Mouse (Mus musculus) CH12.LX (cell line): ENCODE results near the gene Olfr159. TPM values are rescaled to one million over a fixed set of nuclear protein-coding genes. Genes with fewer than 3 reads are reported as not detected.
A peak's percentile ranks its signal among the peaks of the same experiment; 100 is the strongest.

Experiments
- DNase-seq: peaks from one replicate; pipeline ENCODE4 v3.0.0-alpha.2; 2013; ENCODE audit errors: extremely low read depth
- H3K27ac ChIP-seq: 2 replicates; pipeline ENCODE4 v1.5.1; 2012; ENCODE audit warnings: low read depth, mild to moderate bottlenecking, control low read depth, moderate library complexity; ENCODE audit not compliant: insufficient read depth
- H3K27me3 ChIP-seq: replicated peaks from 2 replicates; pipeline ENCODE3; 2012; ENCODE audit warnings: inconsistent platforms
- H3K36me3 ChIP-seq, 2 experiments: replicated peaks in 1 of 2; 2 replicates each; pipeline versions ENCODE3 to v1.6.1; 2012; ENCODE audit warnings: inconsistent platforms in 1 of 2, low read length in 1 of 2, mild to moderate bottlenecking in 1 of 2, mixed read lengths in 1 of 2, moderate library complexity in 1 of 2; ENCODE audit not compliant: control insufficient read depth in 1 of 2, insufficient read depth in 1 of 2
- H3K4me1 ChIP-seq, 2 experiments: 2 replicates each; pipeline ENCODE4 v1.6.1; 2012; ENCODE audit warnings: inconsistent platforms in 1 of 2, moderate library complexity in 1 of 2; ENCODE audit not compliant: insufficient read depth in 2 of 2, control insufficient read depth in 1 of 2
- H3K4me2 ChIP-seq: 2 replicates; pipeline ENCODE4 v1.6.1; 2012; ENCODE audit warnings: low read depth, mild to moderate bottlenecking, control low read depth; ENCODE audit not compliant: poor library complexity, insufficient read depth, severe bottlenecking
- H3K4me3 ChIP-seq, 3 experiments: fragments of 150-350 bp in 1 of 3; sonication (generic) in 1 of 3; replicated peaks in 1 of 3; 2 replicates each; pipeline versions ENCODE3 to v1.5.1; 2011 to 2012; ENCODE audit warnings: low read depth in 2 of 3, low read length in 2 of 3, mild to moderate bottlenecking in 2 of 3, moderate library complexity in 2 of 3, control low read depth in 1 of 3, improper control_type of control experiment in 1 of 3, inconsistent platforms in 1 of 3, mixed read lengths in 1 of 3; ENCODE audit not compliant: poor library complexity in 1 of 3
- H3K79me2 ChIP-seq: replicated peaks from 2 replicates; pipeline ENCODE4 v1.6.1; 2012; ENCODE audit warnings: mild to moderate bottlenecking, moderate library complexity; ENCODE audit not compliant: control insufficient read depth, poor library complexity, insufficient read depth, severe bottlenecking; ENCODE audit errors: extremely low read depth
- H3K9ac ChIP-seq: 2 replicates; pipeline ENCODE4 v1.6.1; 2012; ENCODE audit warnings: low read depth, mild to moderate bottlenecking, control low read depth, moderate library complexity; ENCODE audit not compliant: insufficient read depth
- H3K9me3 ChIP-seq: replicated peaks from 2 replicates; pipeline ENCODE3; 2012; ENCODE audit warnings: low read length, inconsistent platforms, mixed read lengths
- BHLHE40 ChIP-seq: IDR thresholded peaks from 2 replicates; pipeline ENCODE4 v1.6.1; 2011; ENCODE audit warnings: mild to moderate bottlenecking, low read depth, low read length, improper control_type of control experiment
- CTCF ChIP-seq, 2 experiments: IDR thresholded peaks in 1 of 2; conservative IDR thresholded peaks in 1 of 2; 2 replicates each; pipeline ENCODE4 v1.5.1; 2011 to 2012; ENCODE audit warnings: low read depth in 2 of 2, low read length in 2 of 2, improper control_type of control experiment in 1 of 2, inconsistent platforms in 1 of 2, mild to moderate bottlenecking in 1 of 2, moderate library complexity in 1 of 2
- ELF1 ChIP-seq: IDR thresholded peaks from 2 replicates; pipeline ENCODE4 v1.6.1; 2014; ENCODE audit warnings: low read depth, mild to moderate bottlenecking, inconsistent platforms, low read length, improper control_type of control experiment
- EP300 ChIP-seq: IDR thresholded peaks from 2 replicates; pipeline ENCODE4 v1.6.1; 2011; ENCODE audit warnings: low read length, improper control_type of control experiment
- GABPA ChIP-seq: IDR thresholded peaks from 2 replicates; pipeline ENCODE4 v1.6.1; 2012; ENCODE audit warnings: low read depth, low read length, improper control_type of control experiment, inconsistent platforms; ENCODE audit not compliant: insufficient replicate concordance
- MAFK ChIP-seq: IDR thresholded peaks from 2 replicates; pipeline ENCODE4 v1.6.1; 2011; ENCODE audit warnings: low read length, improper control_type of control experiment; ENCODE audit not compliant: insufficient replicate concordance
- MXI1 ChIP-seq: IDR thresholded peaks from 2 replicates; pipeline ENCODE4 v1.6.1; 2011; ENCODE audit warnings: mild to moderate bottlenecking, low read depth, low read length, improper control_type of control experiment
- POLR2AphosphoS2 ChIP-seq: IDR thresholded peaks from 2 replicates; pipeline ENCODE4 v1.6.1; 2011; ENCODE audit warnings: low read depth, low read length, improper control_type of control experiment
- ZKSCAN1 ChIP-seq: IDR thresholded peaks from 2 replicates; pipeline ENCODE4 v1.6.1; 2012; ENCODE audit warnings: low read depth, inconsistent platforms, low read length, improper control_type of control experiment, borderline replicate concordance
- dilution Hi-C: fragments of 300-500 bp; cut with MboI; formaldehyde crosslinking; loops from 2 replicates; pipeline ENCODE4 v1.14.3; 2020; ENCODE audit warnings: low sequenced_read_pairs; ENCODE audit not compliant: extremely low pct_unique_long_range_greater_than_20kb, extremely low pct_ligation_motif_present
- in situ Hi-C: fragments of 300-500 bp; cut with MboI; formaldehyde crosslinking; loops from 3 replicates; pipeline ENCODE4 v1.14.3; 2019; ENCODE audit warnings: low sequenced_read_pairs, low pct_ligation_motif_present, low pct_unique_long_range_greater_than_20kb, mixed read lengths
- polyA plus RNA-seq: library from polyadenylated mRNA; unstranded; fragments of >175 nt; gene quantifications from 2 replicates; pipeline ENCODE4 v1.2.1, GENCODE M21; 2012; ENCODE audit warnings: low read depth; ENCODE audit not compliant: insufficient read length
- total RNA-seq, 2 experiments: library from RNA; depleted of rRNA; stranded (reverse); fragments of 300-350 nt in 1 of 2; fragments of >200 nt in 1 of 2; gene quantifications; 2 replicates each; pipeline ENCODE4 v1.2.3; 2012 to 2014

Olfr159 gene
- total and polyA plus RNA-seq, 3 experiments: not detected

DNA sequence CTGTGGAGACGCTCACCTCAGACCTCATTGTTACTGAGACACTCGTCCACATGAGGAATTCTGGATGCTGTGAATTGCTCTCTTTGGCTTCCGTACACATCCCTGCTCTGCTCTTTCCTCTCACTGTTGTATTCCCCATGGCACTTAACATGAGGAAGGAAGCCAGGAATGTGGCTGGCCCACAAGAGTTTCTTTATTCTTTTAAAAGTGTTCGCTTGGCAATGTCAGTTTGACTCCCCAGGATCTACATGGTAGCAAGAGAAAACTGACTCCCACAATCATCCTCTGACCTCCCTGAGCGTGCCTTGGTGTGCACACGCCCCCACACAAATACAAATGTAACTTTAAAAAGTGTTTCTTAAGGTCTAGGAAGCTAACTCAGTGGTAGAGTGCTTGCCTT is 817 bp upstream of the Olfr159 start:
- no peak overlapping the region for H3K27ac ChIP-seq
- H3K27me3 ChIP-seq: peaks cover 63% of the 10 kb centered on the region
- in situ Hi-C loops: no loop called here
- no peak for DNase-seq
- peaks cover 4% of the 10 kb centered on the region for H3K9me3 ChIP-seq
- H3K4me3 ChIP-seq: no peak overlapping the region
- TF ChIP-seq EP300: no peak
- no peak for TF ChIP-seq BHLHE40
- TF ChIP-seq GABPA: no peak
- TF ChIP-seq MAFK: no peak
- TF ChIP-seq MXI1: no peak
- H3K36me3 ChIP-seq: no peaks in the 10 kb centered on the region
- dilution Hi-C loops: no loop called here
- no peaks in the 10 kb centered on the region for H3K79me2 ChIP-seq
- H3K4me2 ChIP-seq: no peak overlapping the region
- no peak overlapping the region for H3K9ac ChIP-seq
- no peaks in the 10 kb centered on the region for H3K4me1 ChIP-seq

DNA sequence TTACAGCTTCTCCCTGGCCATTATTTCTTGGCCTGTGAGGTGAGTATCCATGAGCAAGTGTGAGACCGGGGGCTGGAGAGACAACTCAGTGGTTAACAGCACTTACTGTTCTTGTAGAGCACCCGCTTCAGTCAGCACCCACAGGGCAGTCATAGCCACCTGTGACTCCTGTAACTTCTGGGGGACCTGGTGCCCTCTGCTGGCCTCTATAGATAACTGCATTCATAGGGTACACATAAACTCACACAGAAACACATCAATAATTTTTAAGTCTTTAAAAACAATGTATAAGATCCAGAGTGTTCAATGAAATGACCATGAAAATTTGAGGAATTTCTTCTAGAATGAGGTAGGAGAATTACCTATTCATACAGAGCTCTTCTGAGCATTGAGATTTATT is 1.4 kb downstream of the Olfr159 start:
- Histone ChIP-seq H3K79me2 (no peaks in the 10 kb centered on the region), H3K4me2 (no peak overlapping the region), H3K4me3 (no peak overlapping the region), H3K4me1 (no peaks in the 10 kb centered on the region), H3K27ac (no peak overlapping the region), H3K36me3 (no peaks in the 10 kb centered on the region), H3K27me3 (peaks cover 62% of the 10 kb centered on the region), H3K9ac (no peak overlapping the region), H3K9me3 (peaks cover 14% of the 10 kb centered on the region)
- in situ Hi-C loops: no loop called here
- no peak for DNase-seq
- dilution Hi-C loops: no loop called here
- TF ChIP-seq ZKSCAN1 (no peak), CTCF (conservative IDR thresholded peaks at IDR 0.05 in 1 of 2, IDR thresholded peaks at IDR 0.05 in 1 of 2; ENCODE audit: low read depth in 2 of 2, low read length in 2 of 2) (0 out of 4 replicates have a peak, but pooled peaks of 1 of the 2 experiments have one; percentile 21)

DNA sequence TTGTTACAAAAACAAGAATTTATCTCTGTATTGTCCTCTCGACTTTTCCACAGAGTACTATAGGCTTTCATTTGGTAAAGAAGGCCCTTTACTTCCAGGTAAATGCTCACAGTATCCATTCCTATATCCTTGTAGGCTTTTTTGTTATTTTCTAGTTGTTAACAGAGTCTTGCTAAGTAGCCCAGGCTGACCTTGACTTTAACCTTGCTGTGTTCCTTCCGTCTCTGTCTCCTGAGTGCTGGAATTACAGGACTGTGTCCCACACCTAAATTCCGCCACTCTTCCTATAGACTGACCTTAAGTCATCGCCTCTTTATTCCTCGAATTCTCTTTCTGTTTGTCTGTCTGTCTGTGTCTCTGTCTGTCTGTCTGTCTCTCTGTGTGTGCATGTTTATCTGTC is 2.5 kb downstream of the Olfr159 start:
- dilution Hi-C loops: no loop called here
- Histone ChIP-seq H3K27ac (no peak overlapping the region), H3K9ac (no peak overlapping the region), H3K9me3 (peaks cover 16% of the 10 kb centered on the region), H3K4me1 (no peaks in the 10 kb centered on the region), H3K4me2 (no peak overlapping the region), H3K36me3 (no peaks in the 10 kb centered on the region), H3K27me3 (peaks cover 57% of the 10 kb centered on the region), H3K4me3 (no peak overlapping the region), H3K79me2 (no peaks in the 10 kb centered on the region)
- TF ChIP-seq EP300 (no peak), POLR2AphosphoS2 (no peak), ELF1 (no peak)
- DNase-seq: no peak
- in situ Hi-C loops: no loop called here
